Mouse (Mus musculus) cortical plate, adult 2 months (tissue): ENCODE measurements at regions not wholly inside any gene's neighbourhood (a gene's known extent, or its start where the extent isn't known, plus 50 kb on each side); places are given as distances from the start of the nearest gene placed in this dataset.

Experiments used
- CTCF ChIP-seq: fragments of 200-500 bp; IDR thresholded peaks from 2 replicates; pipeline ENCODE4 v1.5.1; 2011; ENCODE audit warnings: mild to moderate bottlenecking, control low read depth, low read length; ENCODE audit not compliant: insufficient read depth; ENCODE audit errors: extremely low read depth
- POLR2A ChIP-seq: fragments of 200-500 bp; IDR thresholded peaks from 2 replicates; pipeline ENCODE4 v1.6.1; 2011; ENCODE audit warnings: mild to moderate bottlenecking, low read length, control low read depth; ENCODE audit not compliant: insufficient read depth; ENCODE audit errors: extremely low read depth

- TF ChIP-seq POLR2A (no peak), CTCF (no peak)
These were observed 553.7 kb upstream of the Map3k7 start for GRCm38 (mm10) chr4:31410157-31410556.
